Mouse (Mus musculus) thymus, adult 2 months (tissue): ENCODE data around the gene Tmc4.

Experiments used
- CTCF ChIP-seq: fragments of 200-500 bp; IDR thresholded peaks from 2 replicates; pipeline ENCODE4 v1.5.1; 2012; ENCODE audit warnings: mild to moderate bottlenecking, control low read depth, low read length, moderate library complexity, borderline replicate concordance; ENCODE audit not compliant: control insufficient read depth, poor library complexity, insufficient read depth; ENCODE audit errors: extremely low read depth
- POLR2A ChIP-seq: fragments of 200-500 bp; IDR thresholded peaks from 2 replicates; pipeline ENCODE4 v1.6.1; 2012; ENCODE audit warnings: mild to moderate bottlenecking, low read length, control low read depth, moderate library complexity; ENCODE audit not compliant: control insufficient read depth, poor library complexity, insufficient read depth; ENCODE audit errors: extremely low read depth

DNA sequence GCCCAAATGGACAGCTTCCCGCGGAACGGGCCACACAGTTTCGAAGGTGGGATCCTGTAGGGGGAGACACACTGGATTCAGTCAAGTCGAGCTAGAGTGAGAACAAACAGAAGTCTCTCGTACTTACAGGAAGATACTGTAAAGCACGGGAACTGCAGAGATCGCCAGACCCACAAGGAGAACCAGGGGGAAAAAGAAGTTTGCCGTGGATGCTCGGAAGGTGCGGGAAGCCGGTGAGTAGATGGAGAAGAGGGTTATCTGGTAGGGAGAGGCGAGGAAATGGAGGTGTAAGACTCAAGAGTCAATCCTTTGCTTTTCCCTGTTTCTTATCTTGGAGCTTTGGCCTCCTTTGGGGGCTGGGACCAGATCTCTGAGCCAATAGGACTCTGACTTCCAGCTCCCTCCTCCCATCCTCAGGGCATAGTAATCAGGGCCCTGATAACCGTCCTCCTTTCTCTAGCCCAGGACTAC lies 10.4 kb downstream of the Tmc4 start:
- TF ChIP-seq CTCF, result no peak
- TF ChIP-seq POLR2A, result no peak
